Mouse (Mus musculus) kidney, postnatal 0 days (tissue): ENCODE results near the gene Vps37d. TPM values are rescaled to one million over a fixed set of nuclear protein-coding genes. Genes with fewer than 3 reads are reported as not detected.

Experiments
- ATAC-seq: fragments of 200-750 bp; cut with Nextera tagmentation; replicated peaks from 2 replicates; pipeline ENCODE4 v1.8.0; 2017; ENCODE audit warnings: low read depth, moderate number of reproducible peaks, moderate TSS enrichment, moderate library complexity; ENCODE audit not compliant: low FRiP score
- DNase-seq: peaks from one replicate; pipeline ENCODE4 v3.0.0-alpha.2; 2016; ENCODE audit warnings: low spot score
- H3K27ac ChIP-seq: fragments of 300-500 bp; sonication (generic); 2 replicates; pipeline ENCODE4 v1.5.1; 2014; ENCODE audit warnings: mild to moderate bottlenecking
- H3K27me3 ChIP-seq: fragments of 300-500 bp; sonication (generic); 2 replicates; pipeline ENCODE4 v1.6.1; 2014; ENCODE audit warnings: low read length, mixed read lengths; ENCODE audit not compliant: insufficient read depth
- H3K36me3 ChIP-seq: fragments of 300-500 bp; sonication (generic); 2 replicates; pipeline ENCODE4 v1.6.1; 2014; ENCODE audit warnings: low read length, mixed read lengths; ENCODE audit not compliant: insufficient read depth
- H3K4me1 ChIP-seq: fragments of 300-500 bp; sonication (generic); replicated peaks from 2 replicates; pipeline ENCODE4 v1.6.1; 2014; ENCODE audit warnings: antibody characterized with exemption, low read length, mixed read lengths; ENCODE audit not compliant: insufficient read depth
- H3K4me2 ChIP-seq: fragments of 300-500 bp; sonication (generic); 2 replicates; pipeline ENCODE4 v1.6.1; 2014; ENCODE audit warnings: mild to moderate bottlenecking, low read length, moderate library complexity, mixed read lengths
- H3K4me3 ChIP-seq: fragments of 300-500 bp; sonication (generic); replicated peaks from 2 replicates; pipeline ENCODE4 v1.5.1; 2014; ENCODE audit warnings: low read depth, low read length
- H3K9ac ChIP-seq: fragments of 300-500 bp; sonication (generic); 2 replicates; pipeline ENCODE4 v1.6.1; 2014; ENCODE audit warnings: low read depth, low read length
- H3K9me3 ChIP-seq: fragments of 300-500 bp; sonication (generic); replicated peaks from 2 replicates; pipeline ENCODE4 v1.6.1; 2016; ENCODE audit warnings: low read length, inconsistent platforms, mixed read lengths
- CTCF ChIP-seq: IDR thresholded peaks from 2 replicates; pipeline ENCODE4 v1.5.1; 2016; ENCODE audit warnings: antibody characterized with exemption, low read depth, mild to moderate bottlenecking, moderate library complexity
- WGBS: fragments of 180-500 bp; shearing (Covaris S2); extraction: QIAGEN DNeasy Blood & Tissue Kit; methylation state at CpG from one replicate; pipeline ENCODE4 v1.1.7; 2014; 5-methylcytosine and 5-hydroxymethylcytosine counted together
- polyA plus RNA-seq: library from polyadenylated mRNA; unstranded; fragments of >200 nt; fragmentation: Nextera tagmentation; extraction: Ambion mirVana; gene quantifications from 2 replicates; pipeline ENCODE4 v1.2.1, GENCODE M21; 2015

Gene Vps37d
- polyA plus RNA-seq, 1 experiment from 2014 or later: 12.5 TPM

- H3K27ac ChIP-seq: no peak overlapping the region
- peak; percentile 17; the same call in 1 of the 2 replicates for TF ChIP-seq CTCF
- H3K27me3 ChIP-seq: no peaks in the 10 kb centered on the region
- peak overlapping the region; percentile 90; the same call in 1 of the 2 replicates for H3K4me2 ChIP-seq
- no peaks in the 10 kb centered on the region for H3K9me3 ChIP-seq
- no peak for ATAC-seq
- peak; percentile 67 for DNase-seq
- no peak overlapping the region for H3K9ac ChIP-seq
- H3K36me3 ChIP-seq: no peaks in the 10 kb centered on the region
- 7% methylated on average over 7 of the region's 7 CpGs for WGBS
- H3K4me3 ChIP-seq: no peak overlapping the region
- H3K4me1 ChIP-seq: peaks cover 31% of the 10 kb centered on the region
Measured at GRCm38 (mm10) chr5:135025899-135026298, 52.2 kb downstream of the Vps37d start.

GRCm38 (mm10) chr5:135024665-135025224 is 53.3 kb downstream of the Vps37d start:
- Histone ChIP-seq H3K27ac (no peak overlapping the region), H3K9me3 (no peaks in the 10 kb centered on the region), H3K4me3 (peak overlapping the region; percentile 72; the same call in 1 of the 2 replicates), H3K4me2 (peak overlapping the region; percentile 90), H3K36me3 (no peaks in the 10 kb centered on the region), H3K27me3 (no peaks in the 10 kb centered on the region), H3K9ac (no peak overlapping the region), H3K4me1 (peaks cover 31% of the 10 kb centered on the region)
- no peak for TF ChIP-seq CTCF
- no peak for ATAC-seq
- peak; percentile 76 for DNase-seq
- WGBS: 18% methylated on average over 11 of the region's 11 CpGs

GRCm38 (mm10) chr5:135023344-135024173 is 54.5 kb downstream of the Vps37d start, which contains the start of gene Stx1a:
Gene Stx1a (plus strand): TSS chr5:135023482.
- H3K4me2 ChIP-seq: peak within 1 kb of the TSS; percentile 90
- no peaks in the 10 kb centered on the region for H3K9me3 ChIP-seq
- peak within 1 kb of the TSS; percentile 72 for H3K4me3 ChIP-seq
- no peaks in the 10 kb centered on the region for H3K36me3 ChIP-seq
- peaks cover 23% of the 10 kb centered on the region for H3K4me1 ChIP-seq
- DNase-seq (peak; percentile 96), ATAC-seq (peak; percentile 85)
- peak within 1 kb of the TSS; percentile 73 for H3K9ac ChIP-seq
- no peak within 1 kb of the TSS for H3K27ac ChIP-seq
- H3K27me3 ChIP-seq: no peaks in the 10 kb centered on the region
- no peak for TF ChIP-seq CTCF
- WGBS: under 1% methylated on average over 61 of the region's 61 CpGs

Other genes starting within 250 kb of the Vps37d start
- not detected in 2 replicates for gene Tmem270, start 171.5 kb downstream of the Vps37d start, polyA plus RNA-seq
- 0.14 TPM in 1 of 2 replicates, not detected in the other for gene Cldn13, start 162.7 kb downstream of the Vps37d start, polyA plus RNA-seq
- 41.5 and 43.4 TPM in 2 replicates for gene Mettl27, start 145.9 kb downstream of the Vps37d start, polyA plus RNA-seq
- 55.7 and 59.1 TPM in 2 replicates for gene Cldn4, start 131.3 kb downstream of the Vps37d start, polyA plus RNA-seq
- 72.4 and 72.9 TPM in 2 replicates for gene Cldn3, start 92.1 kb downstream of the Vps37d start, polyA plus RNA-seq
- 93.7 and 94.5 TPM in 2 replicates for gene Abhd11, start 69.1 kb downstream of the Vps37d start, polyA plus RNA-seq
- gene Stx1a, start 54.8 kb downstream of the Vps37d start, polyA plus RNA-seq: 6.6 and 9.0 TPM in 2 replicates
- 42.4 and 42.6 TPM in 2 replicates for gene Dnajc30, start 14.1 kb downstream of the Vps37d start, polyA plus RNA-seq
- 80.4 and 85.2 TPM in 2 replicates for gene Bud23, start 13.3 kb downstream of the Vps37d start, polyA plus RNA-seq
- 6.5 and 7.8 TPM in 2 replicates for gene Mlxipl, start 11.6 kb upstream of the Vps37d start, polyA plus RNA-seq
- gene Tbl2, start 71.4 kb upstream of the Vps37d start, polyA plus RNA-seq: 14.5 and 17.4 TPM in 2 replicates
- gene Bcl7b, start 90.0 kb upstream of the Vps37d start, polyA plus RNA-seq: 58.8 and 65.6 TPM in 2 replicates
- gene Baz1b, start 109.0 kb upstream of the Vps37d start, polyA plus RNA-seq: 22.6 and 22.9 TPM in 2 replicates
- 0.65 and 0.93 TPM in 2 replicates for gene Fzd9, start 173.0 kb upstream of the Vps37d start, polyA plus RNA-seq